Mouse (Mus musculus) forebrain, embryonic 16.5 days (tissue): ENCODE results near the gene Rtn4rl1. TPM values are rescaled to one million over a fixed set of nuclear protein-coding genes. Genes with fewer than 3 reads are reported as not detected.
A peak's percentile ranks its signal among the peaks of the same experiment; 100 is the strongest.

Source experiments
- ATAC-seq: fragments of 200-750 bp; cut with Nextera tagmentation; 2 replicates; pipeline ENCODE4 v1.8.0; 2017; ENCODE audit warnings: mild to moderate bottlenecking, moderate library complexity
- H3K27ac ChIP-seq: fragments of 300-500 bp; sonication (generic); 2 replicates; pipeline ENCODE4 v1.5.1; 2014; ENCODE audit warnings: low read length, control low read depth
- H3K27me3 ChIP-seq: fragments of 300-500 bp; sonication (generic); replicated peaks from 2 replicates; pipeline ENCODE4 v1.6.1; 2014; ENCODE audit warnings: low read length; ENCODE audit not compliant: control insufficient read depth, insufficient read depth
- H3K36me3 ChIP-seq: fragments of 300-500 bp; sonication (generic); 2 replicates; pipeline ENCODE4 v1.6.1; 2014; ENCODE audit not compliant: control insufficient read depth, insufficient read depth
- H3K4me1 ChIP-seq: fragments of 300-500 bp; sonication (generic); replicated peaks from 2 replicates; pipeline ENCODE4 v1.6.1; 2014; ENCODE audit warnings: low read length; ENCODE audit not compliant: control insufficient read depth, insufficient read depth
- H3K4me2 ChIP-seq: fragments of 300-500 bp; sonication (generic); 2 replicates; pipeline ENCODE4 v1.6.1; 2014; ENCODE audit warnings: mild to moderate bottlenecking, low read length, control low read depth
- H3K4me3 ChIP-seq: fragments of 300-500 bp; sonication (generic); replicated peaks from 2 replicates; pipeline ENCODE4 v1.5.1; 2014; ENCODE audit warnings: mild to moderate bottlenecking, low read length, control low read depth
- H3K9ac ChIP-seq: fragments of 300-500 bp; sonication (generic); replicated peaks from 2 replicates; pipeline ENCODE4 v1.6.1; 2014; ENCODE audit warnings: low read depth, low read length, control low read depth
- H3K9me3 ChIP-seq: fragments of 300-500 bp; sonication (generic); 2 replicates; pipeline ENCODE4 v1.6.1; 2016; ENCODE audit warnings: low read length; ENCODE audit not compliant: control insufficient read depth
- WGBS: fragments of 180-500 bp; shearing (Covaris S2); extraction: QIAGEN DNeasy Blood & Tissue Kit; methylation state at CpG from one replicate; pipeline ENCODE4 v1.1.7; 2014; 5-methylcytosine and 5-hydroxymethylcytosine counted together
- polyA plus RNA-seq: library from polyadenylated mRNA; unstranded; fragments of >200 nt; fragmentation: Nextera tagmentation; extraction: Ambion mirVana; gene quantifications from 2 replicates; pipeline ENCODE4 v1.2.1, GENCODE M21; 2015

The Rtn4rl1 gene
- polyA plus RNA-seq, 1 experiment from 2014 or later: 6.3 TPM

DNA sequence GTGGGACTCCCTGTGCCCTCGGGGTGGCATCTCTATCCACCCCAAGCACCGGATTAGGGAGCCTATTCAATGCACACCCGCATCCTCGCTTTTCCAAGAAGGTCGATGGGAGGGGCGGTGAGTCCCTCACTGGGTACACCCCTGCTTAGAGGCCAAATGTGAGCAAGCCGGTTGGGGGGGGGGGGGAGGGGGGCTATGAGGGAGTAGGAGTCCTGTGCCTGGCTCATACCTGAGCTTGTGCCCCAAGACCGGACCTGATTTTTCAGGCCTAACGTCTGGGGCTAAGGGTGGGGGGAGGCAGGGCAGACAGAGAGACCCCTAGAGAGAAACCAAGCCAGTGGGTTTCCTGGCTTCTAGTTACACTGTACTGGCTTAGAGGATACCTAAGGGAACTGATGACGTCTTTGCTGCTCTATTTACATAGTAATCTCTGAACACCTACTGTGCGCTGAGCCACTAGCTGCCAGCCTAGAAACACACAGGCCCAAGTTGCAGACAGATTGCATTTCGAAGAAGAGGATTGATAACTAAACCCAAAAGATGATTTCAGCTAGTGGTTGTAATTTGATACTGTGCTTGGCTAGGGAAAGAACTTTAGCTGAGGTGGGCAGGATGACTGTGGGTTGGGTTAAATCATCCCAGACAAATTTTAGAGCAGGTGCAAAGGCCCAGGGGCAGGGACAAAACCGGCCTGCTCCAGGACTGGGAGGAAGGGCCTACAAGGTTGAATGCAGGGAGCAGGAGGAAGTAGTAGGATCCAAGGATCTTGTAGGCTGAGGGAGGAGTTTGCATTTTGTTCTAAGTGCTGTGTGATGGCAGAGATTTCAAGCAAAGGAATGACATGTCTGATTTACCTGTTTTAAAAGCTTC lies 20.7 kb downstream of the Rtn4rl1 start:
- H3K4me2 ChIP-seq: peak overlapping the region; percentile 55
- H3K9ac ChIP-seq: peak overlapping the region; percentile 55
- no peak; the same call in 1 of the 2 replicates for ATAC-seq
- peaks cover 24% of the 10 kb centered on the region for H3K4me1 ChIP-seq
- H3K27me3 ChIP-seq: no peaks in the 10 kb centered on the region
- no peaks in the 10 kb centered on the region for H3K9me3 ChIP-seq
- peak overlapping the region; percentile 30 for H3K4me3 ChIP-seq
- no peak overlapping the region for H3K27ac ChIP-seq
- WGBS: 18% methylated on average over 13 of the region's 13 CpGs
- no peaks in the 10 kb centered on the region for H3K36me3 ChIP-seq

DNA sequence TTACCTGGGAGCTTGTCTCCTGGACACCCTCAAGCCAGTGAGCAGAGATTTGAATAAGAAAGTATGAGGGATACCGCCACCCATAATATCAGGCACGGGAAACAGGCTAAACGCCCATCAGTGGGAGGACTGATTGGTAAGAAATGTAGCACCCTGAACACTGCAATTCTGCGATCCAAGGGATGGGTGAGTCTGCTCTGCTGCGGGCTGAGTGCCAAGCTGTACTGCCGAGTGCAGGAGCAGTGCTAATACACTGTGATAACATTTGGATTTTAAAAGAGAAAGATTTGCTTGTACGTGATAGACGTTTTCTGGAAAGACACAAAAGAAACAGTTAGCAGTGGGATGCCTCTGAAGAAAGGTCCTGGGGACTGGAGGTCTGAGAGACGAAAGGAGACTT lies 26.5 kb downstream of the Rtn4rl1 start:
- no peaks in the 10 kb centered on the region for H3K9me3 ChIP-seq
- peak; percentile 54; the same call in 1 of the 2 replicates for ATAC-seq
- 17% methylated on average over 9 of the region's 9 CpGs for WGBS
- peaks cover 8% of the 10 kb centered on the region for H3K4me1 ChIP-seq
- no peak overlapping the region for H3K4me2 ChIP-seq
- H3K27ac ChIP-seq: no peak overlapping the region
- no peaks in the 10 kb centered on the region for H3K27me3 ChIP-seq
- no peaks in the 10 kb centered on the region for H3K36me3 ChIP-seq
- H3K4me3 ChIP-seq: no peak overlapping the region
- no peak overlapping the region for H3K9ac ChIP-seq

DNA sequence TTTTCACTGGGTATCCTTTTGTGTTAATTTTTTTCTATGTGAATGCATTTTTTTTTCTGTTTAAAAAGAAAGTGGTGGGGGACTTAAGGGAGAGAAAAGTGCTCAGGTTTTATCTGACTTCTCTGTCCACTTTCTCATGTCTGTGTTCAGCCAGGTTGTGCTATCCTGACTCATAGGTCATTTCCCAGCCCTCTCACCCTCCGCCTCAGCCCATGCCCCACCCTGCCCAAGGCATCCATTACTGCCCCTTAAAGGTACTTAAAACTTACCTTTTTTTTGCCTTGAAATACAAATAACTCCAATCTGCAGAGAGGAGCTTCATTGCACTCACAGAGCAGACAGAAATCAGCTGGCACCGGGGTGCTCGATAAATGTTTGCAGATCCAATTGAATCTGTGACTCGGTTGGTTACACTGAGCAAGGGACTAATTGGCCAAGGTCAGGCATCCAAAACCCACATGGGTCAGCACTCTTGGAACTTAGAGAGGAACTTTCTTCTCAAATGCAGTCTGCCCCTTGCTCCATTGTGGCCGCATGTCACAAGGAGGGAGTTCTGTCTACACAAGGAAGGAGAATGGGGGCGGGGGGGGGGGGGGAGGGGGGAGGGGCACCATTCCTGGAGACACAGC lies 27.0 kb downstream of the Rtn4rl1 start:
- H3K9ac ChIP-seq: no peak overlapping the region
- WGBS: 45% methylated on average over 5 of the region's 6 CpGs
- H3K4me2 ChIP-seq: no peak overlapping the region
- no peak overlapping the region for H3K4me3 ChIP-seq
- H3K27ac ChIP-seq: no peak overlapping the region
- H3K4me1 ChIP-seq: peaks cover 6% of the 10 kb centered on the region
- no peaks in the 10 kb centered on the region for H3K27me3 ChIP-seq
- H3K36me3 ChIP-seq: no peaks in the 10 kb centered on the region
- no peak for ATAC-seq
- no peaks in the 10 kb centered on the region for H3K9me3 ChIP-seq

GRCm38 (mm10) chr11:75224062-75224461 lies 30.5 kb downstream of the Rtn4rl1 start:
- H3K27ac ChIP-seq: no peak overlapping the region
- ATAC-seq: no peak
- no peaks in the 10 kb centered on the region for H3K27me3 ChIP-seq
- H3K36me3 ChIP-seq: no peaks in the 10 kb centered on the region
- WGBS: 79% methylated on average over 12 of the region's 12 CpGs
- no peak overlapping the region for H3K9ac ChIP-seq
- no peak overlapping the region for H3K4me3 ChIP-seq
- H3K9me3 ChIP-seq: no peaks in the 10 kb centered on the region
- H3K4me1 ChIP-seq: peaks cover 6% of the 10 kb centered on the region
- no peak overlapping the region for H3K4me2 ChIP-seq

GRCm38 (mm10) chr11:75224835-75225234 lies 31.3 kb downstream of the Rtn4rl1 start:
- H3K4me2 ChIP-seq: no peak overlapping the region
- no peak for ATAC-seq
- H3K4me3 ChIP-seq: no peak overlapping the region
- H3K27me3 ChIP-seq: no peaks in the 10 kb centered on the region
- H3K27ac ChIP-seq: no peak overlapping the region
- no peak overlapping the region for H3K9ac ChIP-seq
- H3K4me1 ChIP-seq: peaks cover 3% of the 10 kb centered on the region
- WGBS: 95% methylated on average over 4 of the region's 4 CpGs
- H3K36me3 ChIP-seq: no peaks in the 10 kb centered on the region
- no peaks in the 10 kb centered on the region for H3K9me3 ChIP-seq

DNA sequence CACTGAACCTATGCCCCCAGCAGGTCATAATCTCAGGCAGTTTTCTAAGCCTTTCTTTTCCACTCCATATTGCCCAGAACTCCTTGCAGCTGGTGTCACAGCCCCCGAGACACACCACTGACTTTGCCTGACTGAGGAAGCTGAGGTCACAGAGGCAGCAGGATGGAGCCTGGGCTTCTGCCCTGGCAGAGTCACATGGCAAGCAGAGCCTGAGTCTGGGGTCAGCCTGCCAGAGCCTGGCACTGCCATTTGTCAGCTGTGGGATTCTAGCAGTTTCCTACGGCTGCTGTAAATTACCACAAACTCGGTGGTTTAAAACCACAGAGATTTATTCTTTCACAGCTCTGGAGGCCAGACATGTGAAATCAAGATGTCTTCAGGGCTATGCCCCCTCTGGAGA lies 34.0 kb downstream of the Rtn4rl1 start:
- H3K4me1 ChIP-seq: no peaks in the 10 kb centered on the region
- 65% methylated on average over 3 of the region's 3 CpGs for WGBS
- H3K27me3 ChIP-seq: no peaks in the 10 kb centered on the region
- no peaks in the 10 kb centered on the region for H3K9me3 ChIP-seq
- ATAC-seq: no peak
- H3K36me3 ChIP-seq: no peaks in the 10 kb centered on the region
- no peak overlapping the region for H3K9ac ChIP-seq
- H3K4me3 ChIP-seq: no peak overlapping the region
- H3K27ac ChIP-seq: no peak overlapping the region
- H3K4me2 ChIP-seq: no peak overlapping the region

DNA sequence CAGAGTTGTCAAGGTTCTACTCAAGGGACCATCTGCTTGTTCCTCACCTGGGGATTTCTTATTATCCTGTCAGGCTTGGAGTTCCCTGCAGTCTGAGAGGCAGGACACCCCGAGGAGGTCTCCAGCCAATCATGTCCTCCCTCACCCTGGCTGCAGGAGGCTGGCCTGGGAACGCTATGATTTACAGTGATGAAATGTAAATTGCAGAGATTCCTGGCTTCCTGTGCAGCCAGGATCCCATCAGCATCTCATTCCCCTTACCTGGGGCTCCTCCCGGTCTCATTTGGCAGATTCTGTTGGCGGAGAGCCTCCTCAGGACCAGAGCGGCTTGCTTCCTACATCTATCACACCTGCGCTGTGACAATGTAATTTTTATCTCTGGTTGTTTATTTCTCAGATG lies 35.7 kb downstream of the Rtn4rl1 start:
- Histone ChIP-seq H3K4me1 (no peaks in the 10 kb centered on the region), H3K4me2 (no peak overlapping the region), H3K9ac (no peak overlapping the region), H3K27me3 (no peaks in the 10 kb centered on the region), H3K36me3 (no peaks in the 10 kb centered on the region), H3K4me3 (no peak overlapping the region), H3K27ac (no peak overlapping the region), H3K9me3 (no peaks in the 10 kb centered on the region)
- no peak for ATAC-seq
- 84% methylated on average over 6 of the region's 6 CpGs for WGBS

DNA sequence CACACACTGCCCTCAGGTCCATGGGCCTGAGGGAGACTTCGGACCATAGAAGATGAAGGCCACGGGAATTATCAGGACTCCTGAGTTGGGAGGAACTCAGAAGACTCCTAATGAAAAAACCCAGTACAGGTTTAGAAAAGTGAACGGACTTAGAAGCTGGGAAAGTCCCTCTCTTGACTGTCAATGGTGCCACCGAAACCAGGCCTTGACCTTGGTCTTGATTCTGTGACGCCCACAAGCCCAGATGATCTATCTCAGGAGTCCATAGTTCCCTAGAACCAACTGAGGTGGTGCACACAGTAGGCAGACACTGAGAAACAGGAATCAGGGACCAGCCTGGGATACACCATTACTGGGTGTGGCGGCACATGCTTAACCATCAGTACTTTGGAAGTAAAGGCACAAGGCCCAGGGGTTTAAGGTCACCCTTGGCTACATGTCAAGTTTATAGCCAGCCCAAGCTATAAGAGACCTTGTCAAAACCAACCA lies 36.7 kb downstream of the Rtn4rl1 start:
- H3K27ac ChIP-seq: no peak overlapping the region
- no peak overlapping the region for H3K4me2 ChIP-seq
- no peak overlapping the region for H3K4me3 ChIP-seq
- H3K9me3 ChIP-seq: no peaks in the 10 kb centered on the region
- no peaks in the 10 kb centered on the region for H3K27me3 ChIP-seq
- no peak for ATAC-seq
- H3K9ac ChIP-seq: no peak overlapping the region
- H3K4me1 ChIP-seq: 0 out of 2 replicates have a peak, but pooled peaks cover 2% of the 10 kb centered on the region
- 93% methylated on average over 6 of the region's 6 CpGs for WGBS
- H3K36me3 ChIP-seq: no peaks in the 10 kb centered on the region

DNA sequence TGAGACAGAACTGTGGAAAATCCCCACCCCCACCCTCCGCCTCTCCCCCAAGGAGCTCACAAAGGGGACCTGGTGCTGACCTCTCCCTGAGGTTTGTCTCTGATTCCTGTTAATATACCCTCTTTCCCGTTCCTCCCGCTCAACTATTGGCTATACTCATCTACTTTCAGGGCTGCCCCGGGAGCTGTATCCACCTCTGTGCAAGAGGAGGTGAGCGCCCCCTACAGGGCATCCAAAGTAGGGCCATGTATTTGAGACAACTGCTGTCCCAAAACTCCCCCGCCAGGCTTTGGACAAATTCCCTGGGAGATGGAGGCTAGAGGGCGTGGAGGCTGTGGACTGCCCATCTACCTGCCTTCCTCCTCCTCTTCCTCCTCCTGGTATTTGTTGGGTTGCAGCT lies 38.2 kb downstream of the Rtn4rl1 start:
- WGBS: 3% methylated on average over 7 of the region's 7 CpGs
- Histone ChIP-seq H3K4me1 (0 out of 2 replicates have a peak, but pooled peaks cover 2% of the 10 kb centered on the region), H3K36me3 (no peaks in the 10 kb centered on the region), H3K27ac (no peak overlapping the region), H3K4me2 (no peak overlapping the region), H3K27me3 (no peaks in the 10 kb centered on the region), H3K4me3 (no peak overlapping the region), H3K9ac (no peak overlapping the region), H3K9me3 (no peaks in the 10 kb centered on the region)
- ATAC-seq: no peak
